ENCODE assay signal across 16 mouse cellular contexts in genomic region chr14:32590377-32590776, GRCm38 (mm10). TPM values are rescaled to one million over a fixed set of nuclear protein-coding genes. Genes with fewer than 3 reads are reported as not detected.
"Had no signal": no experiment of that assay in that cellular context is flagged by ENCODE, and none has a peak within 500 bp of the region (broad histone marks: within the 10 kb centered on the region; RNA-seq: fewer than 3 reads in every experiment).

No protein-coding gene starts in this region.

- H3K4me1 ChIP-seq: midbrain, embryonic 12.5 days; neural tube, embryonic 13.5 days; neural tube, embryonic 15.5 days had no signal

- H3K36me3 ChIP-seq: midbrain, embryonic 10.5 days; midbrain, embryonic 12.5 days; neural tube, embryonic 13.5 days; neural tube, embryonic 15.5 days had no signal

- ATAC-seq: midbrain, embryonic 16.5 days had no signal

- H3K4me2 ChIP-seq: lung, embryonic 14.5 days; midbrain, embryonic 12.5 days; neural tube, embryonic 13.5 days; neural tube, embryonic 15.5 days had no signal

- H3K4me3 ChIP-seq: midbrain, embryonic 10.5 days; midbrain, embryonic 12.5 days; myocyte; neural tube, embryonic 13.5 days; neural tube, embryonic 15.5 days had no signal

- DNase-seq: lung, adult 18-20 months; lung, embryonic 14.5 days; lung, postnatal 10 days; lung, postnatal 4 days; midbrain, embryonic 14.5 days; right cerebral cortex, postnatal 14 days; spleen, adult 18-20 months; thymus, adult 2 months; thymus, postnatal 25 days; thymus, postnatal 4 days had no signal

- H3K9me3 ChIP-seq: midbrain, embryonic 10.5 days; midbrain, embryonic 12.5 days; neural tube, embryonic 13.5 days; neural tube, embryonic 15.5 days had no signal

- H3K9ac ChIP-seq: lung, embryonic 14.5 days; midbrain, embryonic 12.5 days; neural tube, embryonic 13.5 days; neural tube, embryonic 15.5 days had no signal

- H3K27ac ChIP-seq: midbrain, embryonic 10.5 days; midbrain, embryonic 12.5 days; neural tube, embryonic 13.5 days; neural tube, embryonic 15.5 days had no signal

RNA-seq across cellular contexts. Expression of gene Prrxl1, which starts 8.8 kb away (rescaled TPM):
- polyA plus RNA-seq: lung, embryonic 14.5 days; myocyte had no signal
